Mouse (Mus musculus) midbrain, embryonic 13.5 days (tissue): ENCODE data around the gene Lefty1. TPM values are rescaled to one million over a fixed set of nuclear protein-coding genes. Genes with fewer than 3 reads are reported as not detected.
"Not testable (repeated sequence)": the region's sequence is repeated elsewhere in the genome, so short reads cannot be mapped to it uniquely, and the experiment has no call there.

Source experiments
- ATAC-seq: fragments of 200-750 bp; cut with Nextera tagmentation; 2 replicates; pipeline ENCODE4 v1.8.0; 2017; ENCODE audit warnings: mild to moderate bottlenecking, moderate TSS enrichment, moderate library complexity
- H3K27ac ChIP-seq: fragments of 300-500 bp; sonication (generic); 2 replicates; pipeline ENCODE4 v1.5.1; 2015; ENCODE audit warnings: inconsistent platforms, mild to moderate bottlenecking, moderate library complexity
- H3K27me3 ChIP-seq: fragments of 300-500 bp; sonication (generic); 2 replicates; pipeline ENCODE4 v1.6.1; 2015; ENCODE audit warnings: mild to moderate bottlenecking, inconsistent platforms
- H3K36me3 ChIP-seq: fragments of 300-500 bp; sonication (generic); 2 replicates; pipeline ENCODE4 v1.6.1; 2015; ENCODE audit warnings: mild to moderate bottlenecking, inconsistent platforms
- H3K4me1 ChIP-seq: fragments of 300-500 bp; sonication (generic); replicated peaks from 2 replicates; pipeline ENCODE4 v1.6.1; 2015; ENCODE audit warnings: inconsistent platforms
- H3K4me2 ChIP-seq: fragments of 300-500 bp; sonication (generic); replicated peaks from 2 replicates; pipeline ENCODE4 v1.6.1; 2015; ENCODE audit warnings: moderate library complexity, mild to moderate bottlenecking, inconsistent platforms
- H3K4me3 ChIP-seq: fragments of 300-500 bp; sonication (generic); replicated peaks from 2 replicates; pipeline ENCODE4 v1.5.1; 2015; ENCODE audit warnings: mild to moderate bottlenecking, inconsistent platforms
- H3K9ac ChIP-seq: fragments of 300-500 bp; sonication (generic); replicated peaks from 2 replicates; pipeline ENCODE4 v1.6.1; 2015; ENCODE audit warnings: mild to moderate bottlenecking, inconsistent platforms
- H3K9me3 ChIP-seq: fragments of 300-500 bp; sonication (generic); 2 replicates; pipeline ENCODE4 v1.6.1; 2016; ENCODE audit warnings: mild to moderate bottlenecking, inconsistent platforms
- WGBS: fragments of 180-500 bp; shearing (Covaris S2); methylation state at CpG from one replicate; pipeline ENCODE4 v1.1.7; 2015; 5-methylcytosine and 5-hydroxymethylcytosine counted together
- polyA plus RNA-seq: library from polyadenylated mRNA; unstranded; fragments of >200 nt; fragmentation: Nextera tagmentation; extraction: Ambion mirVana; gene quantifications from 2 replicates; pipeline ENCODE4 v1.2.1, GENCODE M21; 2015

Lefty1 gene
- polyA plus RNA-seq, 1 experiment from 2014 or later = not detected

DNA sequence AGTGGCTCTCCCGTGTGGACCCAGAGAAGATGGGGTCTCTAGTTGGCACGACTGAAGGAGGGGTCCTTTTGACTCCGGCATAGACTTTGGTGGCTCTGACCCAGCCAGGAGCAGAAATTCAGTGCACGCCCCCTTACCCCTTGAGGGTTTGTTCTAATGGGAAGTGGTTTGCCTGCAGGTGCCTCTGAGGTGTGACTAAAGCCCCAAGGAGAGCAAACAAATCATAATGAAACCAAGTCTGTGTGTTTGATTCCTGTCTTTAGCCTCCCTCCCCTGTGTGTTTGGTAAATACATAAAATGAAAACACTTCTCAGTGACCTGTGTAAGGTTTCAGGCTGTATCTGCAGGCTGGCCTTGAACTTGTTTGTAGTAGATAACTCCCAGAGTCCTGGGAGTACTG, 8.5 kb upstream of the Lefty1 start:
- H3K9ac ChIP-seq = no peak overlapping the region

GRCm38 (mm10) chr1:180929599-180929998, 5.2 kb upstream of the Lefty1 start:
- Histone ChIP-seq H3K9ac (no peak overlapping the region), H3K36me3 (no peaks in the 10 kb centered on the region), H3K4me2 (no peak overlapping the region), H3K27ac (no peak overlapping the region), H3K9me3 (no peaks in the 10 kb centered on the region), H3K4me3 (no peak overlapping the region), H3K27me3 (peaks cover 15% of the 10 kb centered on the region), H3K4me1 (peaks cover 8% of the 10 kb centered on the region)
- WGBS = 76% methylated on average over 2 of the region's 2 CpGs
- ATAC-seq = no peak

More for the DNA sequence above, 8.5 kb upstream of the Lefty1 start:
- H3K4me3 ChIP-seq = no peak overlapping the region
- no peak overlapping the region for H3K27ac ChIP-seq
- H3K4me2 ChIP-seq = no peak overlapping the region
- no peaks in the 10 kb centered on the region for H3K4me1 ChIP-seq
- no peaks in the 10 kb centered on the region for H3K9me3 ChIP-seq
- H3K27me3 ChIP-seq = no peaks in the 10 kb centered on the region
- no peak for ATAC-seq
- 76% methylated on average over 4 of the region's 4 CpGs for WGBS
- no peaks in the 10 kb centered on the region for H3K36me3 ChIP-seq

- Histone ChIP-seq H3K9ac (no peak overlapping the region), H3K4me2 (no peak overlapping the region), H3K27me3 (peaks cover 30% of the 10 kb centered on the region), H3K9me3 (no peaks in the 10 kb centered on the region), H3K36me3 (no peaks in the 10 kb centered on the region), H3K4me3 (no peak overlapping the region), H3K4me1 (peaks cover 8% of the 10 kb centered on the region), H3K27ac (no peak overlapping the region)
- ATAC-seq = no peak
- 73% methylated on average over 3 of the region's 3 CpGs for WGBS
Measured at GRCm38 (mm10) chr1:180931106-180931505, 3.7 kb upstream of the Lefty1 start.

GRCm38 (mm10) chr1:180933659-180934058, 1.2 kb upstream of the Lefty1 start:
- H3K36me3 ChIP-seq = no peaks in the 10 kb centered on the region
- WGBS = 9% methylated on average over 6 of the region's 6 CpGs
- no peak for ATAC-seq
- H3K27ac ChIP-seq = no peak overlapping the region
- H3K4me2 ChIP-seq = no peak overlapping the region
- peaks cover 13% of the 10 kb centered on the region for H3K4me1 ChIP-seq
- no peak overlapping the region for H3K9ac ChIP-seq
- peaks cover 50% of the 10 kb centered on the region for H3K27me3 ChIP-seq
- no peak overlapping the region for H3K4me3 ChIP-seq
- no peaks in the 10 kb centered on the region for H3K9me3 ChIP-seq

GRCm38 (mm10) chr1:180936610-180937398, 2.0 kb downstream of the Lefty1 start:
- 0 out of 2 replicates have a peak, but pooled peaks have one; percentile 66 for ATAC-seq

GRCm38 (mm10) chr1:180937631-180938030, 2.8 kb downstream of the Lefty1 start:
- not testable (repeated sequence) for H3K9me3 ChIP-seq, H3K4me2 ChIP-seq, H3K4me3 ChIP-seq, H3K36me3 ChIP-seq, H3K9ac ChIP-seq, H3K27ac ChIP-seq, ATAC-seq
- Histone ChIP-seq H3K27me3 (peaks cover 79% of the 10 kb centered on the region), H3K4me1 (peaks cover 25% of the 10 kb centered on the region)
- 22% methylated on average over 13 of the region's 13 CpGs for WGBS

More at GRCm38 (mm10) chr1:180936610-180937398, 2.0 kb downstream of the Lefty1 start:
- not testable (repeated sequence) for H3K9ac ChIP-seq, H3K36me3 ChIP-seq, H3K9me3 ChIP-seq, H3K27ac ChIP-seq
- peaks cover 17% of the 10 kb centered on the region for H3K4me1 ChIP-seq
- H3K4me2 ChIP-seq = peak overlapping the region; percentile 45
- WGBS = 2% methylated on average over 41 of the region's 41 CpGs
- peaks cover 71% of the 10 kb centered on the region for H3K27me3 ChIP-seq
- peak overlapping the region; percentile 22 for H3K4me3 ChIP-seq

DNA sequence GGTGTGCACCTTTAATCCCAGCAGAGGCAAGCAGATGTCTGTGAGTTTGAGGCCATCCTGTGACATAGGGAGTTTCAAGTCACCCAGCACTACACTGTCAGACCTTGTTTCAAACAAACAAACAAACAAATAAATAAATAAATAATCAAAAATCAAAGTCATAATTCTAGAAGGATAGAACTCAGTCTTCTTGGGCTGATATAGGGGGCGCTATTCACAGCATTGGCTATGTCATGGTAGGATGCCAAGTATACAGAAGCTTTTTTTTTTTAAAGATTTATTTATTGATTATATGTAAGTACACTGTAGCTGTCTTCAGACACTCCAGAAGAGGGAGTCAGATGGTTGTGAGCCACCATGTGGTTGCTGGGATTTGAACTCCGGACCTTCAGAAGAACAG, 4.0 kb downstream of the Lefty1 start:
- WGBS = 69% methylated on average over 2 of the region's 2 CpGs
- not testable (repeated sequence) for H3K4me3 ChIP-seq, H3K36me3 ChIP-seq, H3K27ac ChIP-seq, H3K4me2 ChIP-seq, H3K9me3 ChIP-seq, H3K9ac ChIP-seq, ATAC-seq
- H3K27me3 ChIP-seq = peaks cover 84% of the 10 kb centered on the region
- peaks cover 26% of the 10 kb centered on the region for H3K4me1 ChIP-seq

DNA sequence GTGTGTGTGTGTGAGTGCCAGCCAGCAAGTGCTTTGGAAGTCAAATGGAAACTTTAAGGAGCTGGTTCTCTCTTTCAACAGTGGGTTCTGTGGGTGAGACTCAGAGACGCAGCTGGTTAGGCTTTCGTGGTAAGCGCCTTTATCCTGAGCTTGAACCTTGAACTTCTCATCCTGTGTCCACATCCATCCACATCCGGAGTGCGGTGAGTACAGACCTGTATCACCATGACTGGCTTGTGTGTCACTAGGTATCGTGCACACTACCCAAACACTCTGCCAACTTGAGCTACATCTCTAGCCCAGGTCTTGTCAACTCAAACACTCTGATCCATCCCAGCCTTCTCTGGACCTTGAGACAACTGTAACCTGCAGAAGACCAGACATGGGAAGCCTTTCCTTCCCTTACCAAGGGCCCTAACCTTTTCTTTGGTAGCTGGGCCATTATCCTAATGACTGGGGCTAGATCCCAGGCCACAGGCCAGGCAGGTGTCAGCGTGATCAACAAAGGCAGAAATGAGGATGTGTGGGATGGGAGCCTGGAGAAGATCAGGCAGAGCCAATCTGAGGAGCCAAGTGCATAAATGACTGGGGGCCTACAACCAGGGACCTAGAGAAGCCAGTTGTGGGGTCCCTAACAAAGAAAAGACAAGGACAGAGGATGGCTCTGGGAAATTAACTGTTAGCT, 6.1 kb downstream of the Lefty1 start:
- H3K4me2 ChIP-seq = no peak overlapping the region
- H3K27ac ChIP-seq = no peak overlapping the region
- H3K9ac ChIP-seq = no peak overlapping the region
- no peaks in the 10 kb centered on the region for H3K36me3 ChIP-seq
- 89% methylated on average over 7 of the region's 7 CpGs for WGBS
- H3K4me1 ChIP-seq = peaks cover 30% of the 10 kb centered on the region
- H3K9me3 ChIP-seq = no peaks in the 10 kb centered on the region
- ATAC-seq = no peak
- no peak overlapping the region for H3K4me3 ChIP-seq
- H3K27me3 ChIP-seq = peaks cover 79% of the 10 kb centered on the region

GRCm38 (mm10) chr1:180941726-180942125, 6.9 kb downstream of the Lefty1 start:
- Histone ChIP-seq H3K4me1 (peaks cover 29% of the 10 kb centered on the region), H3K9me3 (no peaks in the 10 kb centered on the region), H3K4me3 (peak overlapping the region; percentile 66), H3K36me3 (no peaks in the 10 kb centered on the region), H3K27me3 (peaks cover 73% of the 10 kb centered on the region), H3K27ac (no peak overlapping the region), H3K9ac (peak overlapping the region; percentile 53), H3K4me2 (peak overlapping the region; percentile 96)
- WGBS = 4% methylated on average over 18 of the region's 18 CpGs
- ATAC-seq = no peak; the same call in 1 of the 2 replicates

DNA sequence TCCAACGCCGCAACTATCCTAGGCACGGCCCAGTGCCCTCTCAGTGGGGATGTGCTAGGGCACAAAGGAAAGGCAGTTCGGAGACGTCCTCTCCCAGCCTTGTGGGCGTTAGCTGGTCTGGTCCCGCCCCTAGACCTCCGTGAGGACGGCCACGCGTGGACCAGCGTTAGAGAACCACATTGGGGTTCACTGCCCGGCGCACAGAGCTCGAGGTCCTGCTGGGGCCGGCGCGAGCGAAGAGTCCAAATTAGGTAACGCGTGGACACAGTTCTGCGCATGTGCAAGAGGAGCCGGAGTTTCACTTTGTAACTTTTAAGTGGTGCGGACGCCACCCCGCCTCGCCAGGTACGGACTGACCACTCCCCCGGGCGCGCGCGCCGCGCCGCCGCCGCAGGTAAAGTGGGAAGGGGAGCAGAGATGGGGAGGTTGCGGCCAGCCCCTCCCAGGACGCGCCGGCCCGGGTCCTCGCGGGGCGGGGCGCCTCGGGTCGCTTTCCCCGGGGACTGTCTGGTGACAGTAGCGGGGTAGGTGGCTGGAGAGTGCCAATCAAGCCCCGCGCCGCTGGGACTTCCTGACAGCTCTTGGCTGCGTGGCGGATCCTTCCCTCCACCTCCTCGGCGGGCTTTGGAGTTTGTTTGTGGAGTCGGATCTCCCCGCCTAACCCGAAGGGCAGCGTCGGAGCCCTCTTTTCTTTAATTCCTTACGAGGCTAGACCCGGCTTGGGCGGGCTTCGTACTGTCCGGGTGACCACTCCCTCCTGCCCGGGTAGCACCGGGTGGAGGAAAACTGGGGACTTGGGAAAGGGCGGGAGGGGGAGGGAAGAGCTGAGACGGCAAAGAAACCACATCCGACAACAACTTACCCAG, 7.6 kb downstream of the Lefty1 start, which contains the start of gene Tmem63a:
Gene Tmem63a, plus strand, starts transcription at position 179 of the 866 bp plus-strand sequence.
- peaks cover 25% of the 10 kb centered on the region for H3K4me1 ChIP-seq
- no peak within 1 kb of the TSS for H3K27ac ChIP-seq
- peak within 1 kb of the TSS; percentile 53 for H3K9ac ChIP-seq
- H3K9me3 ChIP-seq = no peaks in the 10 kb centered on the region
- H3K4me3 ChIP-seq = peak within 1 kb of the TSS; percentile 66
- ATAC-seq = peak; percentile 41
- peaks cover 66% of the 10 kb centered on the region for H3K27me3 ChIP-seq
- peak within 1 kb of the TSS; percentile 96 for H3K4me2 ChIP-seq
- WGBS = under 1% methylated on average over 73 of the region's 73 CpGs
- H3K36me3 ChIP-seq = no peaks in the 10 kb centered on the region

GRCm38 (mm10) chr1:180943032-180943644, 8.3 kb downstream of the Lefty1 start:
- Histone ChIP-seq H3K4me1 (peaks cover 25% of the 10 kb centered on the region), H3K4me2 (peak overlapping the region; percentile 96), H3K27me3 (peaks cover 59% of the 10 kb centered on the region), H3K27ac (no peak overlapping the region), H3K4me3 (peak overlapping the region; percentile 66), H3K36me3 (no peaks in the 10 kb centered on the region), H3K9ac (peak overlapping the region; percentile 53; the same call in 1 of the 2 replicates), H3K9me3 (no peaks in the 10 kb centered on the region)
- 50% methylated on average over 11 of the region's 11 CpGs for WGBS
- no peak for ATAC-seq
